Mouse (Mus musculus) hindbrain, embryonic 13.5 days (tissue): ENCODE data around the gene Slc1a2. TPM values are rescaled to one million over a fixed set of nuclear protein-coding genes. Genes with fewer than 3 reads are reported as not detected.

ENCODE experiments used
- ATAC-seq: fragments of 200-750 bp; cut with Nextera tagmentation; 2 replicates; pipeline ENCODE4 v1.8.0; 2017; ENCODE audit warnings: moderate TSS enrichment; ENCODE audit not compliant: low FRiP score
- H3K27ac ChIP-seq: fragments of 300-500 bp; sonication (generic); 2 replicates; pipeline ENCODE4 v1.5.1; 2015; ENCODE audit warnings: inconsistent platforms, mild to moderate bottlenecking, moderate library complexity
- H3K27me3 ChIP-seq: fragments of 300-500 bp; sonication (generic); 2 replicates; pipeline ENCODE4 v1.6.1; 2015; ENCODE audit warnings: mild to moderate bottlenecking, inconsistent platforms
- H3K36me3 ChIP-seq: fragments of 300-500 bp; sonication (generic); 2 replicates; pipeline ENCODE4 v1.6.1; 2015; ENCODE audit warnings: mild to moderate bottlenecking, inconsistent platforms
- H3K4me1 ChIP-seq: fragments of 300-500 bp; sonication (generic); replicated peaks from 2 replicates; pipeline ENCODE4 v1.6.1; 2015; ENCODE audit warnings: inconsistent platforms
- H3K4me2 ChIP-seq: fragments of 300-500 bp; sonication (generic); 2 replicates; pipeline ENCODE4 v1.6.1; 2015; ENCODE audit warnings: inconsistent platforms, mild to moderate bottlenecking, moderate library complexity
- H3K4me3 ChIP-seq: fragments of 300-500 bp; sonication (generic); 2 replicates; pipeline ENCODE4 v1.5.1; 2015; ENCODE audit warnings: mild to moderate bottlenecking, inconsistent platforms
- H3K9ac ChIP-seq: fragments of 300-500 bp; sonication (generic); 2 replicates; pipeline ENCODE4 v1.6.1; 2015; ENCODE audit warnings: mild to moderate bottlenecking, inconsistent platforms
- H3K9me3 ChIP-seq: fragments of 300-500 bp; sonication (generic); 2 replicates; pipeline ENCODE4 v1.6.1; 2016; ENCODE audit warnings: inconsistent platforms
- WGBS: fragments of 180-500 bp; shearing (Covaris S2); methylation state at CpG from one replicate; pipeline ENCODE4 v1.1.7; 2015; 5-methylcytosine and 5-hydroxymethylcytosine counted together
- polyA plus RNA-seq: library from polyadenylated mRNA; unstranded; fragments of >200 nt; fragmentation: Nextera tagmentation; extraction: Ambion mirVana; gene quantifications from 2 replicates; pipeline ENCODE4 v1.2.1, GENCODE M21; 2015

Slc1a2 gene
- polyA plus RNA-seq, 1 experiment from 2014 or later: 25.2 TPM

- H3K4me3 ChIP-seq: no peak overlapping the region
- no peak overlapping the region for H3K4me2 ChIP-seq
- H3K9me3 ChIP-seq: no peaks in the 10 kb centered on the region
- no peaks in the 10 kb centered on the region for H3K27me3 ChIP-seq
- H3K9ac ChIP-seq: no peak overlapping the region
- ATAC-seq: no peak
- H3K4me1 ChIP-seq: peaks cover 6% of the 10 kb centered on the region
- 76% methylated on average over 6 of the region's 6 CpGs for WGBS
- no peak overlapping the region for H3K27ac ChIP-seq
- H3K36me3 ChIP-seq: no peaks in the 10 kb centered on the region
These were observed 156.9 kb downstream of the Slc1a2 start for GRCm38 (mm10) chr2:102815289-102815809.

- WGBS: 35% methylated on average over 5 of the region's 5 CpGs
- Histone ChIP-seq H3K27me3 (no peaks in the 10 kb centered on the region), H3K4me2 (no peak overlapping the region), H3K4me1 (peaks cover 11% of the 10 kb centered on the region), H3K9me3 (no peaks in the 10 kb centered on the region), H3K4me3 (no peak overlapping the region), H3K36me3 (no peaks in the 10 kb centered on the region), H3K9ac (no peak overlapping the region), H3K27ac (no peak overlapping the region)
- peak; percentile 83 for ATAC-seq
These were observed 161.8 kb downstream of the Slc1a2 start for GRCm38 (mm10) chr2:102820225-102820711.

- Histone ChIP-seq H3K36me3 (no peaks in the 10 kb centered on the region), H3K4me2 (no peak overlapping the region), H3K27me3 (no peaks in the 10 kb centered on the region), H3K27ac (peak overlapping the region; percentile 40; the same call in 1 of the 2 replicates), H3K9ac (no peak overlapping the region), H3K4me3 (no peak overlapping the region), H3K9me3 (no peaks in the 10 kb centered on the region), H3K4me1 (peaks cover 11% of the 10 kb centered on the region)
- ATAC-seq: 0 out of 2 replicates have a peak, but pooled peaks have one; percentile 28
- 79% methylated on average over 8 of the region's 8 CpGs for WGBS
These were observed 162.3 kb downstream of the Slc1a2 start for GRCm38 (mm10) chr2:102820790-102821189.

DNA sequence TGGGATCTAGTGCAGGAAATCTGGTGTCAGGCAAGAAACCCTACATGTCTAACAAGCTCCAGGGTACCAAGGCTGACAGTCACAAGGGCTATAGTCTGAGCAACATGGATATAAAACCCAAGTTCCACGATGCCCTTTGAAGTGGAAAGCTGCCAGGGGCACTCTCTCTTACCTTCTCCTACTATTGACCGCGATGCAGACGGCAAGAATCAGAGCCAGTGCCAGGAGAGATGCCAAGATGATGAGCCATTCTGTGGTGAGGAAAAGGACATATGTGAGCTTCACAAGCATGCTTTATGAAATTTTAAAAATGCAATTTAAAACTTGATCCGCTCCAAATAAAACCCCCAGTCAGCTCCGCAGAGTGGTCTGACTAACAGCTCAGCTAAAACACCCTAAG is 163.6 kb downstream of the Slc1a2 start:
- ATAC-seq: no peak
- Histone ChIP-seq H3K4me2 (no peak overlapping the region), H3K4me1 (peaks cover 11% of the 10 kb centered on the region), H3K4me3 (no peak overlapping the region), H3K9ac (no peak overlapping the region), H3K27ac (no peak overlapping the region), H3K36me3 (no peaks in the 10 kb centered on the region), H3K27me3 (no peaks in the 10 kb centered on the region), H3K9me3 (no peaks in the 10 kb centered on the region)
- WGBS: 96% methylated on average over 6 of the region's 6 CpGs

DNA sequence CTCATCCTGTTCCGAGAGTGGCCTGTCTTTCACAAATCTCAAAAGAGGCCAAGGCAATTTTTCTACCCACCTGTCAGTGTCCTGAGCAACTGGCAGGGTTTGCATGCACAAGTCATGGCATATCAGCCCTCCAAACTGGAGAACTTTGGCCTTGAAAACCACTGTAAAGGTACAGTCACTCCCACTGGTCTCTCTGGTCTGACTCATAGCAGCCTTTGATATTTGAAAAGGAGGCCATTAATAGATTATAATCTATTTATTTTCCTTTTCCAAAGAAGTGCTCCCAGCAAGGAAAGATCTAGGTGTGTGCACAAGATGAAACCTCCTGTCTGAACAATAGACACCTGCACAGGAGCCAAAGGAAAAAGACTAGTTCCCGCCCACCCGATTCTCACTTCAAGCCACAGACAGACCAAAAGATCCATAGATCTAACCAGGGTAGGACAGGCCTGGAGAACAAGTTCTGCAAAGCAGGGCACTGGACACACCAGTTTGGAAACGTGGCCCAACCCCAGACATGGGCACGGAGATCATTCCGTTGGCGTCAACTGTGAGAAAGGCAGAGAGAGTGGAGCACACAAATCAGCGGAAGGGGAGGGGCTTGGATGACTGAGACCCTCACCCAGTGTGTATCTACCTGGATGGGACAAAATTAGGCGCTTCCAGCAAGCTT is 167.6 kb downstream of the Slc1a2 start:
- Histone ChIP-seq H3K9me3 (no peaks in the 10 kb centered on the region), H3K27ac (no peak overlapping the region)
- 91% methylated on average over 9 of the region's 9 CpGs for WGBS

DNA sequence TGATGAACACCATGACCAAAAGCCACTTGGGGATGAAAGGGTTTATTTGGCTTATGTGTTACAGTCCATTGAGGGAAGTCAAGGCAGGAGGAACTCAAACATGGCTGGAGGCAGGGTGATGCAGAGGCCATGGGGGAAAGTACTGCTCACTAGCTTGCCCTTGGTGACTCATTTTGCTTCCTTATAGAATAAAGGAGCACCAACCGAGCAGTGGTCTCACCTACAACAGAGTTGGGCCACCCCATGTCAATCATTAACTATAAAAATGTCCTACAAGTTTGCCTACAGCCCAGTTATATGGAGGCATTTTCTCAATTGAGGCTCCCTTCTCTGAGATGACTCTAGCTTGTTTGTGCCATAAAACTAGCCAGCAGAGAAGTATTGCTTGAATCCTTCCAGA is 169.4 kb downstream of the Slc1a2 start:
- no peaks in the 10 kb centered on the region for H3K4me1 ChIP-seq
- no peak overlapping the region for H3K4me2 ChIP-seq
- H3K36me3 ChIP-seq: no peaks in the 10 kb centered on the region
- no peak for ATAC-seq
- H3K27me3 ChIP-seq: no peaks in the 10 kb centered on the region
- H3K27ac ChIP-seq: no peak overlapping the region
- H3K9ac ChIP-seq: no peak overlapping the region
- H3K9me3 ChIP-seq: no peaks in the 10 kb centered on the region
- WGBS: 71% methylated on average over 1 of the region's 1 CpGs
- H3K4me3 ChIP-seq: no peak overlapping the region

More for the DNA sequence above, 167.6 kb downstream of the Slc1a2 start:
- no peak for ATAC-seq
- H3K4me1 ChIP-seq: no peaks in the 10 kb centered on the region
- no peaks in the 10 kb centered on the region for H3K36me3 ChIP-seq
- no peak overlapping the region for H3K4me3 ChIP-seq
- H3K4me2 ChIP-seq: no peak overlapping the region
- no peaks in the 10 kb centered on the region for H3K27me3 ChIP-seq
- no peak overlapping the region for H3K9ac ChIP-seq

GRCm38 (mm10) chr2:102828381-102828780 is 169.9 kb downstream of the Slc1a2 start:
- H3K27me3 ChIP-seq: no peaks in the 10 kb centered on the region
- H3K9me3 ChIP-seq: no peaks in the 10 kb centered on the region
- H3K4me2 ChIP-seq: no peak overlapping the region
- no peaks in the 10 kb centered on the region for H3K4me1 ChIP-seq
- H3K9ac ChIP-seq: no peak overlapping the region
- no peaks in the 10 kb centered on the region for H3K36me3 ChIP-seq
- H3K4me3 ChIP-seq: no peak overlapping the region
- H3K27ac ChIP-seq: no peak overlapping the region
- ATAC-seq: no peak
- 88% methylated on average over 7 of the region's 7 CpGs for WGBS

- H3K27ac ChIP-seq: no peak overlapping the region
These were observed 170.7 kb downstream of the Slc1a2 start for GRCm38 (mm10) chr2:102829201-102829600.

DNA sequence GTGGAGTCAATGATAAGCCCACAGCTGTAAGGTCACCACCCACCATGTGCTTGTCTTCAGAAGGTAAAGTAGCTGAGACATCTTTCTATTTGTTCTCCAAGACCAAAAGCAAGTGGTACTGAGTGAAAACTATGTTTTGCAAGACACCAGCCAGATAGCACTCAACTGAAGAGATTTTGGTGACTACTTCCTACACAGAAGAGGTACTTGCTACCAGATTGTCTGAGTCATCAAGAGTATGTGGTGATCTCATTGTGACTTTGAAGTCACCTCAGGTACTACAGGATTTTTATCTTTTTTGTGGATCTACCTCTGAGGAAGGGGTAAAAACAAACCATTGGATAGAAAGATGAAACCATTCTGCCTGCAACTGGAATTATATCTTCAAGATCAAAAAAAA is 173.1 kb downstream of the Slc1a2 start:
- Histone ChIP-seq H3K27me3 (no peaks in the 10 kb centered on the region), H3K27ac (no peak overlapping the region), H3K4me2 (no peak overlapping the region), H3K36me3 (no peaks in the 10 kb centered on the region), H3K9me3 (no peaks in the 10 kb centered on the region), H3K9ac (no peak overlapping the region), H3K4me3 (no peak overlapping the region), H3K4me1 (no peaks in the 10 kb centered on the region)
- no peak for ATAC-seq

More at GRCm38 (mm10) chr2:102829201-102829600, 170.7 kb downstream of the Slc1a2 start:
- Histone ChIP-seq H3K4me1 (no peaks in the 10 kb centered on the region), H3K27me3 (no peaks in the 10 kb centered on the region), H3K9ac (no peak overlapping the region), H3K9me3 (no peaks in the 10 kb centered on the region), H3K36me3 (no peaks in the 10 kb centered on the region), H3K4me2 (no peak overlapping the region), H3K4me3 (no peak overlapping the region)
- ATAC-seq: no peak
- WGBS: 86% methylated on average over 3 of the region's 3 CpGs

- no peaks in the 10 kb centered on the region for H3K36me3 ChIP-seq
- peak; percentile 63 for ATAC-seq
- H3K4me2 ChIP-seq: no peak overlapping the region
- no peak overlapping the region for H3K9ac ChIP-seq
- no peak overlapping the region for H3K27ac ChIP-seq
- H3K4me3 ChIP-seq: no peak overlapping the region
- no peaks in the 10 kb centered on the region for H3K9me3 ChIP-seq
- no peaks in the 10 kb centered on the region for H3K4me1 ChIP-seq
- H3K27me3 ChIP-seq: no peaks in the 10 kb centered on the region
- WGBS: 58% methylated on average over 7 of the region's 7 CpGs
These were observed 179.7 kb downstream of the Slc1a2 start for GRCm38 (mm10) chr2:102838179-102838578.

Other genes starting within 250 kb of the Slc1a2 start
- gene Fjx1, start 206.2 kb upstream of the Slc1a2 start, polyA plus RNA-seq: 28.9 and 32.9 TPM in 2 replicates
- gene Pamr1, start 108.6 kb upstream of the Slc1a2 start, polyA plus RNA-seq: 4.5 and 5.8 TPM in 2 replicates
- 2.7 and 3.0 TPM in 2 replicates for gene Cd44, start 243.0 kb downstream of the Slc1a2 start, polyA plus RNA-seq